Mouse (Mus musculus) monocyte, adult 5-6 weeks (primary cell): ENCODE data around the gene Ap5m1. TPM values are rescaled to one million over a fixed set of nuclear protein-coding genes. Genes with fewer than 3 reads are reported as not detected.

ENCODE experiments used
- ATAC-seq: fragments of 153-309, 156-312 bp; replicated peaks from 2 replicates; pipeline ENCODE4 v1.8.0; 2017; ENCODE audit warnings: mild to moderate bottlenecking; ENCODE audit not compliant: low TSS enrichment, insufficient number of reproducible peaks, severe bottlenecking, poor library complexity, low FRiP score
- total RNA-seq: library from RNA; stranded (forward); fragments of 200-1000, 200-491, 200-594 nt; gene quantifications from 3 replicates; pipeline ENCODE4 v1.2.3, GENCODE M21; 2017

Gene Ap5m1
- 29.1 to 53.9 TPM (median 29.5 TPM) in 3 replicates for total RNA-seq

GRCm38 (mm10) chr14:49065529-49066273 lies at the start of gene Ap5m1:
Gene Ap5m1 (plus strand): TSS chr14:49066097.
- ATAC-seq = peak; percentile 15; the same call in 1 of the 2 replicates

- ATAC-seq = peak; percentile 71
Observed at GRCm38 (mm10) chr14:49019765-49020164, 46.1 kb upstream of the Ap5m1 start.

GRCm38 (mm10) chr14:49027040-49027778 lies 38.7 kb upstream of the Ap5m1 start:
- no peak for ATAC-seq

GRCm38 (mm10) chr14:49027779-49028368 lies 38.0 kb upstream of the Ap5m1 start:
- ATAC-seq = no peak

- ATAC-seq = no peak
Observed at GRCm38 (mm10) chr14:49028991-49029390, 36.9 kb upstream of the Ap5m1 start.

GRCm38 (mm10) chr14:49045610-49046009 lies 20.3 kb upstream of the Ap5m1 start:
- ATAC-seq = no peak

GRCm38 (mm10) chr14:49049492-49049891 lies 16.4 kb upstream of the Ap5m1 start:
- no peak for ATAC-seq

- ATAC-seq = no peak
Observed at GRCm38 (mm10) chr14:49063838-49064237, 2.1 kb upstream of the Ap5m1 start.

- peak; percentile 80 for ATAC-seq
Observed at GRCm38 (mm10) chr14:49066274-49066823, 452 bp downstream of the Ap5m1 start, which contains the start of gene Exoc5. Gene Exoc5 (minus strand): TSS chr14:49066653.

GRCm38 (mm10) chr14:49072837-49073236 lies 6.9 kb downstream of the Ap5m1 start:
- no peak for ATAC-seq

GRCm38 (mm10) chr14:49073896-49074295 lies 8.0 kb downstream of the Ap5m1 start:
- ATAC-seq = no peak

GRCm38 (mm10) chr14:49074361-49074760 lies 8.5 kb downstream of the Ap5m1 start:
- ATAC-seq = no peak

- ATAC-seq = no peak
Observed at GRCm38 (mm10) chr14:49078820-49079219, 12.9 kb downstream of the Ap5m1 start.

GRCm38 (mm10) chr14:49086522-49086921 lies 20.6 kb downstream of the Ap5m1 start:
- no peak for ATAC-seq

- no peak for ATAC-seq
Observed at GRCm38 (mm10) chr14:49088155-49089048, 22.5 kb downstream of the Ap5m1 start.

GRCm38 (mm10) chr14:49089461-49090058 lies 23.7 kb downstream of the Ap5m1 start:
- ATAC-seq = no peak

GRCm38 (mm10) chr14:49090102-49090501 lies 24.2 kb downstream of the Ap5m1 start:
- no peak for ATAC-seq

GRCm38 (mm10) chr14:49091277-49091676 lies 25.4 kb downstream of the Ap5m1 start:
- ATAC-seq = no peak
